In the genomic region with DNA sequence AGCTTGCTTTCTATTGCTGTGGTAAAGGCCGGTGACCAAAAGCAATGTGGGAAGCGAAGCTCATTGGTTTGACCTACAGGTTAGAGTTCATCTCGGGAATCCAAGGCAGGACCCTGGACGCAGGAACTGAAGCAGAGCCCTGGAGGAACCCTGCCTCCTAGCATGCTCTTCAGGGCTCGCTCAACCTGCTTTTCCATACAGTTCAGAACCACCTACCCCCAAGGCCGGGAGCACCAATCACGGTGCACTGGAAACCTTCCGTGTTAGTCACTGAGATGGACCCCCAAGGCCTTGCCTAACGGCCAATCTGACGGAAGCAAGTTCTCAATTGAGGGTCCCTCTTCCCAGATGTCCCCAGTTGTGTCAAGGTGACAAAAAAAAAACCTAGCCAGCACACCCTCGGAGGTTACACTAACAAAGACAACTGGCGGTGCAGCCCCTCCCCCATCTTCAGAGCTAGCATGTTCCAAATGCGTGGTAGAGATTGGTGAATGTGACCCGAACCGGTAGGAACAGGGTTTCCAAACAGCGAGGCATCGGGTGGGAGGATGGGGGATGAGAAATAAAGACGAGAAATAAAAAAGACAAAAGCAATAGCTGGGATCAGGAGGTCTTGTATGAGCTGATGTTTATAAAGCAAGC, we compare ENCODE assay signal across 12 mouse cellular contexts.
"Had no signal": no experiment of that assay in that cellular context is flagged by ENCODE, and none has a peak within 500 bp of the region (broad histone marks: within the 10 kb centered on the region; RNA-seq: fewer than 3 reads in every experiment).

No protein-coding gene starts in this region.

- H3K4me3 ChIP-seq: kidney, embryonic 15.5 days; left cerebral cortex, adult 2 months; limb, embryonic 10.5 days; liver, embryonic 15.5 days; myocyte; neural tube, embryonic 15.5 days had no signal

- H3K9me3 ChIP-seq: kidney, embryonic 15.5 days; limb, embryonic 10.5 days; liver, embryonic 15.5 days; midbrain, embryonic 10.5 days; neural tube, embryonic 15.5 days had no signal

- H3K9ac ChIP-seq: liver, embryonic 15.5 days; neural tube, embryonic 15.5 days had no signal

- DNase-seq: lung, adult 2 months; midbrain, embryonic 14.5 days; right cerebral cortex, adult 18-20 months; thymus, postnatal 36 days had no signal

- H3K27ac ChIP-seq: kidney, embryonic 15.5 days; left cerebral cortex, adult 2 months; limb, embryonic 10.5 days; liver, embryonic 15.5 days; midbrain, embryonic 10.5 days; neural tube, embryonic 15.5 days; stomach, postnatal 0 days had no signal

- H3K36me3 ChIP-seq: kidney, embryonic 15.5 days; limb, embryonic 10.5 days; liver, embryonic 15.5 days; midbrain, embryonic 10.5 days; neural tube, embryonic 15.5 days had no signal
